Mouse (Mus musculus): ENCODE measurements around the gene Sntb2.
"Not testable (repeated sequence)": the region's sequence is repeated elsewhere in the genome, so short reads cannot be mapped to it uniquely, and the experiment has no call there.

Sntb2 gene

DNA sequence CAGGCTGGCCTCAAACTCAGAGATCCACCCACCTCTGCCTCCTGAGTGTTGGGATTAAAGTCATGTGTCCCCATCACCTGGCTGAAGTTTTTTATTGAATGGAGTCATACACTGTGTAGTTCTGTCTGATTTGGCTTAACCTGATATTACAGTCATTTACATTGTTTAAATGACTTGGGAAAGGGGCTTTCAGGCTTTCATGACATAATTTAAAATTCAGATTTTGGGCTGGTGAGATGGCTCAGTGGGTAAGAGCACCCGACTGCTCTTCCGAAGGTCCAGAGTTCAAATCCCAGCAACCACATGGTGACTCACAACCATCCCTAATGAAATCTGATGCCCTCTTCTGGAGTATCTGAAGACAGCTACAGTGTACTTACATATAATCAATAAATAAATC, 98.1 kb downstream of the Sntb2 start:
- DNase-seq (ENCODE audit: low spot score in 2 of 2), result not testable (repeated sequence)

DNA sequence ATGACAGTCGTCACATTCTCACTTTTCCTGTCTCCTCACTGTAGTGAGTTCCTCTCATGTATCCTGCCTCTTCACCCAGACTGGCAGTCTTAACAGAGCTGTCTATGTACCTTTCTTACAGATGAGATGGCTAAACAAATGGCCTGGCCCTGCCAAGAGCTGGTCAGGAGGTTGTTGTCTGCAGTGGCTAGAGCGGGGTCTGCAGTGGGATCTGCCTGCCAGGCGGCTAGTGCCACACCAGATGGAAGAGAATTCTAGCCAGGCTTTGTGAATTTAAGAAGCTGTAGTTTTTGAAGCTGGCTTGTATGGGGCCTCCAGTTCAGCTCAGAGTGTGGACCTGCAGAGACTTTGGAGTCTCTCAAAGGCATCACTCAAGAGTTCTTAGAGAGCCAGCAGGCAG, 100.1 kb downstream of the Sntb2 start:
- no peak for DNase-seq (ENCODE audit: low spot score in 2 of 2)

DNA sequence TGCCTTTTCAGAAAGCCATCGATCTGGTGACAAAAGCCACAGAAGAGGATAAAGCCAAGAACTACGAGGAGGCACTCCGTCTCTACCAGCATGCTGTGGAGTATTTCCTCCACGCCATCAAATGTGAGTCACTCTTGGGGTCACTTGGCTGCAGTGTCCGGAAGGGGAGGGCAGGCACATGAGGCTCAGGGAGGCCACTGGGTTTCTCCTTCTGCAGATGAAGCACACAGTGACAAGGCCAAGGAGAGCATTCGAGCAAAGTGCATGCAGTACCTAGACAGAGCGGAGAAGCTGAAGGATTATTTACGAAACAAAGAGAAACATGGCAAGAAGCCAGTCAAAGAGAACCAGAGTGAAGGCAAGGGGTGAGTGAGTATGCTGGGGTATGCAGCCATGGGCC, 101.1 kb downstream of the Sntb2 start:
- no peak for DNase-seq (ENCODE audit: low spot score in 2 of 2)

DNA sequence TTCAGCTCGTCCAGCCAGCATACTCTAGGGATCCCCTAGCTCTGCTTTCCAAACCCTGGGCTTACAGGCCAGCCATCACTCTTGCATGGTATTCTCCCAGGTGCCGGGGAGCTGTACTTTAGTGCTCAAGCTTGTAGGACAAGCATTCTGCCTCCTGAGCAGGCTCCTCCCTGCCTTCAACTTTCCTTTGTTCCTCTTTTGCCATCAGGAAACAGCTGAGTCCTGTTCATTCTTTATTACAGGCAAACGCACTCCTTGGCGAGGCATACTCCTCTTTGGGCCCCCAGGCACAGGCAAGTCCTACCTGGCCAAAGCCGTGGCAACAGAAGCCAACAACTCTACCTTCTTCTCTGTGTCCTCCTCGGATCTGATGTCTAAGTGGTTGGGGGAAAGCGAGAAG, 105.1 kb downstream of the Sntb2 start:
- no peak for DNase-seq (ENCODE audit: low spot score in 2 of 2)

DNA sequence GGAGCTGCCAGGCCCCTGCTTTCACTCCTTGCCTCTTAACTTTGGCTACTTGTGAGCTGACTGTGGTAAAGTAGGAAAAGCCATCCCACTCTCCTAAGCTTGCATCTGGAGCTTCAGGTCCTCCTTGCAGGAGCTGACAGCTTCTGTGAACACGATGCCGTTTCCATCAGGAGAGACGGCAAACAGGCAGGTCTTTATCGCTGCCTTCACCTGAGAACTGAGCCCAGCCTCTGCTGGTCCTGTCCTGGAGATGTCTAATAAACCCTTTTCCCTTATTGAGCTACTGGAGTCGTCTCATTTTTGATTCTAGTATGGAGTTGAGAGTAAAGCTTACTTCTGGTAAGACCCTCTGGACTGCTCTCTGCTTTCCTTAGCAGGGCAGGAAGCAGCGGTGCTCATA, 109.9 kb downstream of the Sntb2 start:
- DNase-seq (ENCODE audit: low spot score in 2 of 2), result no peak

DNA sequence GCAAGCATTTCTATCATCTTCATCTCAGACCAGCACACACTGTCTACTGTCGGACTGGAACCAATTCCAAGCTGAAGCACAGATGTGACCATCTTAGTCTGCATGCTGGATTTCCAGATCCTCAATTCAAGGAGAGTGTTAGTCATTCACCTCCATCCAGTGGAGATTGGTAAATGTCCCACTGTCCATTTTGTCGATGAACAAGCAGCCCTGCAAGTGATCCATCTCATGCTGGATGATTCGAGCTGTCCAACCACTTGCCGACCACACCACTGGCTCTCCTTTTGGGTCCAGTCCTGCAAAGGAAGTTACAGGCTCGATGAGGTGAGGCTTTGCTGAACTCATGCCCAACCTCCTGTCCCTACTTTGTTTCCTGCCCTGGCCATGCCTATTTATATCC, 111.4 kb downstream of the Sntb2 start:
- DNase-seq (ENCODE audit: low spot score in 2 of 2), result no peak

DNA sequence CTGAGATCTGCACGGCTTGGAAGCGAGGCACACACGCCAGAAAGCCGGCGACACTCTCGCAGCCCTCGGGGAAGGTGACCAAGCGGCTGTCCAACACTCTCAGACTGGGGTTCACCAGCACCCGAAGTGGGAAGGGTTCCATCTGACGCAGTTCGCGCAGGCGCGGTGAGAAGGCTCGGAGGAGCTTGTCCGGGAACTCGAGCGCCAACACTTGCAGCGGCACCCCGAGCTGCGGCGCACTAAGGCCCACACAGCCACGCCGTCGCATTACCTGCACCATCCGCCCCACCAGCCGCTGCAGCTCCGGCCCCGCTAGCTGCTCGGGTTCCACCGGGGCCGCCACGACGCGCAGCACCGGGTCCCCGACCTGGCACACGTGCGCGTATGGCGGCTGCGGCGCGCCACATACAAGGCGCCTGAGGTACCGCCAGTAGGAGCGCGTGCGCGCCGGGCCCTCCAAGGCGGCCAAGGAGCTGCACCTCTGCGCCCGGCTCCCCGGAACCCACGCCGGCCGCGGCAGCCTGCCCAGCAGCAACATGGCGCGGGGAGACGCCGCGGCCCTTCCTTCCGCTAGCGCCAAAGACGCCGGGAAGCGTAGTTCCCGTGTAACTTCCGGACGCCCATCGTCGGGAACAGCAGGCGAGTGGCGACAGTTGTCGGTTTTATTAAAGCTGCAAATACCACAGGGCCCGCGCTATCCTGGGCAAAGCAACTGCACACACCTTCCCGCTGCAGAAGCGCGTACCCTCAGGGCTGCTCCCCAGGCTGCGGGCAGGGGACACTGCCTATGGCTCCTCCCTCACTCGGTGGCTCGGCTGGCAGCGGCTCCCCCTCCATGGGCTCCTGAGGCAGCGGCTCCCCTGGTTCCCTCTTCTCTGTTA, 112.8 kb downstream of the Sntb2 start, which contains the start of gene Pdf:
TSS of gene Pdf (minus strand) at position 554 of the 881 bp plus-strand sequence.
- DNase-seq (ENCODE audit: low spot score in 2 of 2), result peak; percentile 89 to 90

DNA sequence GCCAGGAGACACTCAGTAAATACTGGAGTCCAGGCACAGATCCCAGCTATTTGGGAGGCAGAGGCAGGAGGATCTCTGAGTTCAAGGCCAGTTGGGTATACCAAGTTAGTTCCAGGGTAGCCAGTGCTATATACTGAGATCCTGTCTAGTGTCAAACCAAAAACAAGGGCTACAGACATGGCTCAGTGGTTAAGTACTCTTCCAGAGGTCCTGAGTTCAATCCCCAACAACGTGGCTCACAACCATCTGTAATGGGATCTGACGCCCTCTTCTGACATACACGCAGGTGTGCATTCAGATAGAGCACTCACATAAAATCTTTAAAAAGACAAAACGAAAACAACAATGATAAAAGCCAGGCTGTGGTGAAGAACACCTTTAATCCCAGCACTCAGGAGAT, 113.9 kb downstream of the Sntb2 start:
- no peak for DNase-seq (ENCODE audit: low spot score in 2 of 2)

DNA sequence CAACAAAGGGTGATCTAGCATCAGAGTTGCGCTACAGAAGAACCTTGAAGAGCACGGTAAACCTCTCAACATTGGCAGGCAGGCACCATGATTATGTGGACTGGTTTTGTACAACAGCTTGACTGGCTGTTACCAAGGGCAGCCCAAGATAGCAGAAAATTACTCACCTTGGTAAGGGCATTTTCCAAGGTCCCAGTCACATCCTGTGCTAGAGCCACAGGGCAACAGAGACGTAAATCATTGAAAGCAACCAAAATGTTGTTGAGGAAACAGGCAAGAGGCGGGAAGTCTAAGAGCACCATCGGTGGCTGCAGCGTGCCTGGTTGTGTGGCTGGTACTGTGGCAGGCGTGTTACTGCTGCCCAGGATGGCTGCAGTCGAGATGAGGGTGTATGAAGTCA, 116.5 kb downstream of the Sntb2 start:
- DNase-seq (ENCODE audit: low spot score in 2 of 2), result no peak

DNA sequence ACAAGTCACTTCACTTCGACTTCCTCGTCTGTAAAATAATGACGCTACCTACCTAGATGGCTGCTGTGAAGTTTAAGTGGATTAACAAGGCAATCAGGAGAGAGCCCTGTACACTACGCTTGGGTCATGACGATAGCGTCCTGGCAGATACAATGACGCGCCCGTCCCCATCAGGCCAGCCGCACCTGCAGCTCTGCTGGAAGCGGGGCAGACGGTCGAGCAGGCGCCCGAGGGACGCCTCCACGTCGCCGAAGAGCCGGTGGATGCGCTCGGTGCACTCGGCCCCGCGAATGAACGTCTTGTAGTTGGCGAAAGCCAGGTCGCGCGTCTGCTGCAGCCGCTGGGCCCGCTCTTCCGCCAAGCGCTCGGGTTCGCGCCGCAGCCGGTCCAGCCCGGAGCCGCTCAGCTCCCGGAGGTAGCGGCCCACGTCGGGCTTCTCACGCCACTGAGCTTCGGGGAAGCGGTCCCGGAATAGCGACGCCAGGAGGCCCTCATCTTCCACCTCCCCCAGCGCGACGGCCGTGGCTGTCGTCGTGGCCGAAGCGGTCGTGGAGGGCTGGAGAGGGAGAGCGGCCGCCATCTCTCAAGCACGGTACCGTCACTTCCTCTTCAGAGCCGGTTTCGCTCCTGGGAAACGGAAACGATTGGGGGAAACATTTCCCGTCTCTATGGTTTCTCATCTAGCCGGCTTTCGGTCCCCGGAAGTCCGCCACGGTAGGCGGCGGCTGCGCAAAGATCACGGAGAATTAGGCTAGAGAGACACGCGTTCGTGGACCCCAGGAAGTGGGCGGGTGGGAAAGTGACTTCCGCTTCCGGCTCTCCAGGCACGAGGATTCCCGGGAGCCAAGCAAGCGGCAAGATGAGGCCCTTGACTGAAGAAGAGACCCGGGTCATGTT, 120.8 kb downstream of the Sntb2 start, which contains the start of the genes Cog8 and Nip7:
TSS of gene Cog8 (minus strand) at position 614 of the 897 bp plus-strand sequence.
TSS of gene Nip7 (plus strand) at position 802 of the 897 bp plus-strand sequence.
- peak; percentile 98 for DNase-seq (ENCODE audit: low spot score in 2 of 2)

DNA sequence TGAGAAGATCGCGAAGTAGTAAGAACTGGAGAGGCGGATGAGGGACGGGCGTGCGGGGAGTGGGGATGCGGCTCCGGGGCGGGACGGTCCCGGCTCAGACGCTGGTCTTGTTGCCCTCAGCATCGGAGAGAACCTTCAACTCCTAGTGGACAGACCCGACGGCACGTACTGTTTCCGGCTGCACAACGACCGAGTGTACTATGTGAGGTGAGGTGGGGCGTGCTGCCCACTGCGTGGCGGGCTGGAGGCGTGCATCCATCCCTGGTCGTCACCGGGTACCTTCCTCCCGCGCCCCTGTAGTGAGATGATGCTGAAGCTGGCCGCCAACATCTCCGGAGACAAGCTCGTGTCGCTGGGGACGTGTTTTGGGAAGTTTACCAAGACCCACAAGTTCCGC, 121.4 kb downstream of the Sntb2 start:
- DNase-seq (ENCODE audit: low spot score in 2 of 2), result peak in 1 of 2 experiments; percentile 39

DNA sequence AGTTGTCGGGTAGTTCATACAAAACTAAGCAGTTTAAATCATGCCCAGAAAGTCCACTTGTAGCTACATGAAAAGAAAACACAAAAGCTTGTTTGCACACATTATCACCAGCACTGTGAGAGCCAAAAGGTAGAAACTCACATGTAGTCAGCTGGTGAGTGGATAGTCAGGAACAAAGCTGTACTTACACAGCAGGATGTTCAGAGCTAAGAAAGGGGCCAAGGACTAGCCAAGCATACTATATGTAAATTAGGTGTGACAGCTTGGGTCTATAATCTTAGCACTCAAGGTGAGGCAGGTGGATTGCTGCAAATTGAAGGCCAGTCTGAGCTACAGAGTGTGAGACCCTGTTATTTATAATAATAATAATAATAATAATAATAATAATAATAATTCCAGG, 127.1 kb downstream of the Sntb2 start:
- DNase-seq (ENCODE audit: low spot score in 2 of 2), result no peak

DNA sequence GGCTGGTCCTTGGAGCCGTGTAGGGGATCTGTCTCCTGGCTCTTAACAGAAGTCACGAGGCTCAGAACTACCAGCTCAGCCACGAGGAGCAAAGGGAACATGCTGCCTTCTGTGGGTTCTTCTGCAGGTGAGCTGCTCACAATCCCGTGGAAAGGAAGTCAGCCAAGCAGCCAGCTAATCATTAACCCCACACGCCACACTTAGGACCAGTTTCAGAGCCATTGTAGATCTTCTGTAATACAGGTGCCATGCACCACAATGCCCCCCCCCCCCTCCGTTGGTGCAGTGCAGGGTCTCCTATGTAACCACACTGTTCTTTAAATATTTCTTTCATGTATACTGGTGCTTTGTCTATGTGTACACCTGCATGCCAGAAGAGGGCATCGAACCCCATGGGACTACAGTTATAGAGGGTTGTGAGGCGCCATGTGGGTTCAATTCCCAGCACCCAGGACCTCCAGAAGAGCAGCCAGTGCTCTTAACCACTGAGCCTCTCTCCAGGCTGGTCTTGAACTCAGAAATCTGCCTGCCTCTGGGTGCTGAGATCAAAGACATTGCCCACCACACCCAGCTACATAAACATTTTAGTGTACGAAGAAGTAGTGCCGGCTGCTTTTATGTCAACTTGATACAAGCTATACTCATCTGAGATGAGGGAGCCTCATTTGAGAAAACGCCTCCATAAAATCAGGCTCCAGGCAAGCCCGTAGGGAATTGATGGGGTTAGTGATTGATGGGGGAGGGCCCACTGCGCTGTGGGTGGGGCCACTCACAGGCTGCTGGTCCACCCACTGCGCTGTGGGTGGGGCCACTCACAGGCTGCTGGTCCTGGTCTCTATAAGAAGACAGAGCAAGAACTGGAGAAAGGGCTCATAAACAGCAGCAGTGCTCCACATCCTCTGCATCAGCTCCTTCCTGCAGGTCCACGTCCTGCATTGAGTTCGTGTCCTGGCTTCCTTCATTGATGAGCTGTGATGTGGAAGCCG, 130.3 kb downstream of the Sntb2 start, which contains the start of gene Tmed6:
TSS of gene Tmed6 (minus strand) at position 134 of the 986 bp plus-strand sequence.
- no peak for DNase-seq (ENCODE audit: low spot score in 2 of 2)
